Mouse (Mus musculus): ENCODE data around the gene Scp2. TPM values are rescaled to one million over a fixed set of nuclear protein-coding genes. Genes with fewer than 3 reads are reported as not detected.
"Not testable (repeated sequence)": the region's sequence is repeated elsewhere in the genome, so short reads cannot be mapped to it uniquely, and the experiment has no call there.

Scp2 gene
- total and polyA plus RNA-seq, 2 experiments from 2014 or later = 142 to 239 TPM

DNA sequence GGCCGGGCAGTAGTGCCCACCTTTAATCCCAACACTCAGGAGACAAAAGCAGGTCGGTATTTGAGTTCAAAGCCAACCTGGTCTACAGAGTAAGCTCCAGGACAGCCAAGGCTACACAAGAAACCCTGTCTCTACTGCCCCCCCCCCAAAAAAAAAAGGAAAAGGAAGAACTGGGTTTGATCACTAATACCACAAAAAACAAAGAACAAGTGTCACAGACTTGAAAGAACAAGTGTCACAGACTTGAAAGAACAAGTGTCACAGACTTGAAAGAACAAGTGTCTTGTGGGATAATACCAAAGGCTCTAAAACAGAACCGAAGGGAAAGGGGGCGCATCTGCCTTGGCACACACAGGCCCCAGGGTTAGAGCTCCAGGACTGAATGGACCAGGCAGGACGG lies 63.9 kb downstream of the Scp2 start:
- H3K9ac ChIP-seq (replicated peaks; ENCODE audit: low read length) = no peak overlapping the region
- H3K9me3 ChIP-seq (ENCODE audit: low read length) = no peaks in the 10 kb centered on the region
- WGBS = 71% methylated on average over 5 of the region's 5 CpGs
- ATAC-seq = no peak
- no peaks in the 10 kb centered on the region for H3K36me3 ChIP-seq (ENCODE audit: insufficient read depth, low read length)
- no peak overlapping the region for H3K4me3 ChIP-seq (ENCODE audit: low read length)
- no peak for DNase-seq (ENCODE audit: low spot score)
- no peaks in the 10 kb centered on the region for H3K27me3 ChIP-seq (ENCODE audit: insufficient read depth, low read length)
- no peaks in the 10 kb centered on the region for H3K4me1 ChIP-seq (ENCODE audit: insufficient read depth, low read length)
- H3K27ac ChIP-seq = no peak overlapping the region
- H3K4me2 ChIP-seq (ENCODE audit: low read depth, low read length) = no peak overlapping the region
- no peak for TF ChIP-seq CTCF (IDR thresholded peaks at IDR 0.05; ENCODE audit: low read depth)

DNA sequence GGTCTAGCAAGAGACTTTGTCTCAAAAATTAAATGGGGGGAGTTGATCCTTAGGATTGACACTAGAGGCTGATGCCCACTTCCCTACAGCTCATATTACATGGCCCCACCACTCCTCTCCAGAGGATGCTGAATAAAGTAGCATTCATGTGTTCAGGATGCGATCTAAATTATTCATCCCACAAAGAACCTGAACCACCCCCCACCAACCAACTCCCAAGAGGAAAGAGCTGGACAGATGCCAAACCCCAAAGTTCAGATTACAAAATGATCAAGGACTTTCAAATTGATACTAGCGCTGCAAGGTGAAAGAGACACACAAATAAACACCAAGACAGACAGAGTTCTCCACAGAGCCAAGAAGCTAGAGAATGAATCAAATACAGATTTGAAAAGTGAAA lies 65.0 kb downstream of the Scp2 start:
- 38% methylated on average over 2 of the region's 2 CpGs for WGBS
- H3K4me3 ChIP-seq (ENCODE audit: low read length) = no peak overlapping the region
- no peak overlapping the region for H3K9ac ChIP-seq (replicated peaks; ENCODE audit: low read length)
- H3K36me3 ChIP-seq (ENCODE audit: insufficient read depth, low read length) = no peaks in the 10 kb centered on the region
- no peaks in the 10 kb centered on the region for H3K27me3 ChIP-seq (ENCODE audit: insufficient read depth, low read length)
- ATAC-seq (no peak), DNase-seq (ENCODE audit: low spot score) (no peak)
- H3K27ac ChIP-seq = no peak overlapping the region
- no peak for TF ChIP-seq CTCF (IDR thresholded peaks at IDR 0.05; ENCODE audit: low read depth)
- no peaks in the 10 kb centered on the region for H3K9me3 ChIP-seq (ENCODE audit: low read length)
- no peak overlapping the region for H3K4me2 ChIP-seq (ENCODE audit: low read depth, low read length)
- no peaks in the 10 kb centered on the region for H3K4me1 ChIP-seq (ENCODE audit: insufficient read depth, low read length)

DNA sequence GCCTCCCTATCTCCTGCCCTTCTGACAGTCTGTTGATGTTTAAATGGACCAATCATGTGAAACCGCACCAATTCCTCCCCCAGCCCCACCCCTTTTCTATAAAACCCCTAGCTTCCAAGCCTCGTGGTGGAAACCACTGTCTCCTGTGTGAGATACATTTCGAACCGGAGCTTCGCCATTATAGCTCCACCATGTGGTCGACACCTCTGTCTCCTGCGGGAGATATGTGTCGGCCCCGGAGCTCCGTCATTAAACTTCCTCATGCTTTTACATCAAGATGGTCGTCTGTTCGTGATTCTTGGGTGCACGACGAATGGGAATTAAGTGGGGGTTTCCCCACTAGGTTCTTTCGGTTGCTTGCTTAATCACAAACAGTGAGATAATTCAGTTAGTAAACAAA lies 65.6 kb downstream of the Scp2 start:
- WGBS = 81% methylated on average over 15 of the region's 15 CpGs
- ATAC-seq; H3K36me3 ChIP-seq (ENCODE audit: insufficient read depth, low read length); H3K9me3 ChIP-seq (ENCODE audit: low read length); H3K9ac ChIP-seq (replicated peaks; ENCODE audit: low read length); H3K4me3 ChIP-seq (ENCODE audit: low read length); H3K4me2 ChIP-seq (ENCODE audit: low read depth, low read length); H3K4me1 ChIP-seq (ENCODE audit: insufficient read depth, low read length); H3K27me3 ChIP-seq (ENCODE audit: insufficient read depth, low read length); H3K27ac ChIP-seq; DNase-seq (ENCODE audit: low spot score): not testable (repeated sequence)
- TF ChIP-seq CTCF (IDR thresholded peaks at IDR 0.05; ENCODE audit: low read depth) = peak; percentile 23; the same call in 1 of the 2 replicates

DNA sequence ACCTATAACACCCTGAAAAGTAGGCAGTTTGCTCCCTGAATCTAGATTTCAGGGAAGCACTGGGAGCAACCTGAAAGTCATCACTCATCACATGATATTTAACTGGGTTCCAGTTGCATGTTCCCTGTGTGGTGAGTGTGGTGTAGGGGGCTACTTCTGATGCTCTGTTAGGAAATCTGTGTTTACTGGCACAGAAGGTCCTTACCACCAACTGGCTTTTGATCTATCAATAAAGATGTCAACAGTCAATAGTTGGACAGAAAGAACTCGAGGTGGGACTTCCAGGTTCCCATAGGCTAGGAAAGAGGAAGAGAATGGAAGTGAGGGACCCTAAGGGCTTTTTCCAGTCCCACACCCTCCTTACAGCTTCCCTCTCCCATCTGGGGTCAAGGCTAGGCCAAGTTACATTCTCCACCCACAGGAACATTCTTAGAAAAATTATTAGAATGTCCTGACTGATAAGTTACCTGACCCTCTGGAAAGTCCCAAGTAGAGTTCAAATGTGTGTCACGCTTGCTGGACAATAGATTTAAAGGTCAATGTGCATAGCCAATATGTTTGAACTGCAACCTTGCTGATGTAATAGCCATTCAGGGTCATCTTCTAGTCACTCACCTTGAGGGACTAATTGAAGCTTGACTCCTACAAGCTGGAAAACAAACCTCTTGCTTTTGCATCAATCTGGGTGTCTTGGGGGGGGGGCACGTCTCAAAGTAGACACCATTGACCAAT lies 67.4 kb downstream of the Scp2 start:
- ATAC-seq (no peak), DNase-seq (ENCODE audit: low spot score) (no peak)
- Histone ChIP-seq H3K4me3 (ENCODE audit: low read length) (no peak overlapping the region), H3K4me2 (ENCODE audit: low read depth, low read length) (no peak overlapping the region), H3K27me3 (ENCODE audit: insufficient read depth, low read length) (no peaks in the 10 kb centered on the region), H3K9me3 (ENCODE audit: low read length) (no peaks in the 10 kb centered on the region), H3K4me1 (ENCODE audit: insufficient read depth, low read length) (no peaks in the 10 kb centered on the region), H3K9ac (replicated peaks; ENCODE audit: low read length) (no peak overlapping the region), H3K36me3 (ENCODE audit: insufficient read depth, low read length) (no peaks in the 10 kb centered on the region), H3K27ac (no peak overlapping the region)
- 85% methylated on average over 3 of the region's 3 CpGs for WGBS
- no peak for TF ChIP-seq CTCF (IDR thresholded peaks at IDR 0.05; ENCODE audit: low read depth)

GRCm38 (mm10) chr4:108074204-108074823 lies 70.5 kb downstream of the Scp2 start:
- no peak overlapping the region for H3K4me3 ChIP-seq (ENCODE audit: low read length)
- no peak for TF ChIP-seq CTCF (IDR thresholded peaks at IDR 0.05; ENCODE audit: low read depth)
- DNase-seq (ENCODE audit: low spot score) (no peak), ATAC-seq (no peak)
- H3K9ac ChIP-seq (replicated peaks; ENCODE audit: low read length) = no peak overlapping the region
- H3K4me1 ChIP-seq (ENCODE audit: insufficient read depth, low read length) = 0 out of 2 replicates have a peak, but pooled peaks cover 3% of the 10 kb centered on the region
- no peaks in the 10 kb centered on the region for H3K27me3 ChIP-seq (ENCODE audit: insufficient read depth, low read length)
- WGBS = 86% methylated on average over 3 of the region's 3 CpGs
- H3K4me2 ChIP-seq (ENCODE audit: low read depth, low read length) = no peak overlapping the region
- no peaks in the 10 kb centered on the region for H3K9me3 ChIP-seq (ENCODE audit: low read length)
- no peak overlapping the region for H3K27ac ChIP-seq
- no peaks in the 10 kb centered on the region for H3K36me3 ChIP-seq (ENCODE audit: insufficient read depth, low read length)

GRCm38 (mm10) chr4:108072086-108072485 lies 72.7 kb downstream of the Scp2 start:
- Histone ChIP-seq H3K36me3 (ENCODE audit: insufficient read depth, low read length) (0 out of 2 replicates have a peak, but pooled peaks cover 6% of the 10 kb centered on the region), H3K27ac (no peak overlapping the region), H3K4me3 (ENCODE audit: low read length) (no peak overlapping the region), H3K4me2 (ENCODE audit: low read depth, low read length) (no peak overlapping the region), H3K27me3 (ENCODE audit: insufficient read depth, low read length) (no peaks in the 10 kb centered on the region), H3K9ac (replicated peaks; ENCODE audit: low read length) (no peak overlapping the region), H3K4me1 (ENCODE audit: insufficient read depth, low read length) (0 out of 2 replicates have a peak, but pooled peaks cover 3% of the 10 kb centered on the region), H3K9me3 (ENCODE audit: low read length) (no peaks in the 10 kb centered on the region)
- no peak for TF ChIP-seq CTCF (IDR thresholded peaks at IDR 0.05; ENCODE audit: low read depth)
- ATAC-seq = no peak
- WGBS = 91% methylated on average over 3 of the region's 3 CpGs
- no peak for DNase-seq (ENCODE audit: low spot score)
